Mouse (Mus musculus) heart, adult 8-10 months (tissue): ENCODE data around the gene Fbxo47. TPM values are rescaled to one million over a fixed set of nuclear protein-coding genes. Genes with fewer than 3 reads are reported as not detected.

Source experiments
- DNase-seq: peaks from one replicate; pipeline ENCODE4 v3.0.0; 2022; ENCODE audit warnings: low spot score
- total RNA-seq, 4 experiments: library from RNA; stranded (reverse); gene quantifications; 2 replicates each; pipeline ENCODE4 v1.2.4; 2022

Fbxo47 gene
- total RNA-seq, 4 experiments from 2014 or later: 0.28 to 0.56 (median 0.31) TPM

GRCm38 (mm10) chr11:97812491-97812921, 71.4 kb downstream of the Fbxo47 start:
- DNase-seq: no peak

- no peak for DNase-seq
These were observed 72.2 kb downstream of the Fbxo47 start for GRCm38 (mm10) chr11:97811569-97812362.

- no peak for DNase-seq
These were observed 73.0 kb downstream of the Fbxo47 start for GRCm38 (mm10) chr11:97810970-97811369.

- DNase-seq: no peak
These were observed 73.6 kb downstream of the Fbxo47 start for GRCm38 (mm10) chr11:97810356-97810755.

GRCm38 (mm10) chr11:97809235-97810121, 74.5 kb downstream of the Fbxo47 start:
- DNase-seq: no peak

- DNase-seq: no peak
These were observed 75.2 kb downstream of the Fbxo47 start for GRCm38 (mm10) chr11:97808621-97809234.

GRCm38 (mm10) chr11:97808093-97808492, 75.9 kb downstream of the Fbxo47 start:
- no peak for DNase-seq

- no peak for DNase-seq
These were observed 76.3 kb downstream of the Fbxo47 start for GRCm38 (mm10) chr11:97807626-97808025.

GRCm38 (mm10) chr11:97806613-97806964, 77.4 kb downstream of the Fbxo47 start:
- DNase-seq: no peak

GRCm38 (mm10) chr11:97805662-97806612, 78.0 kb downstream of the Fbxo47 start:
- no peak for DNase-seq

- DNase-seq: no peak
These were observed 78.9 kb downstream of the Fbxo47 start for GRCm38 (mm10) chr11:97804841-97805661.

- no peak for DNase-seq
These were observed 80.1 kb downstream of the Fbxo47 start for GRCm38 (mm10) chr11:97803847-97804246.

Other genes with a start within 250 kb of the Fbxo47 start
- 10 to 100 TPM; 68.8 to 84.0 (median 69.8) TPM for gene Mllt6, start 220.7 kb downstream of the Fbxo47 start, total RNA-seq
- 100 to 1,000 TPM; 133 to 158 (median 141) TPM for gene Cisd3, start 198.3 kb downstream of the Fbxo47 start, total RNA-seq
- gene Pcgf2, start 183.7 kb downstream of the Fbxo47 start, total RNA-seq: 1 to 10 TPM; 4.6 to 6.3 (median 5.3) TPM
- gene Psmb3, start 180.8 kb downstream of the Fbxo47 start, total RNA-seq: 100 to 1,000 TPM; 145 to 154 (median 150) TPM
- 10 to 100 TPM; 21.9 to 26.6 (median 25.6) TPM for gene Pip4k2b, start 139.4 kb downstream of the Fbxo47 start, total RNA-seq
- gene Cwc25, start 117.6 kb downstream of the Fbxo47 start, total RNA-seq: 1 to 10 TPM; 6.1 to 7.1 (median 6.3) TPM
- gene 1700001P01Rik, start 108.2 kb downstream of the Fbxo47 start, total RNA-seq: not detected
- gene Rpl23, start 101.7 kb downstream of the Fbxo47 start, total RNA-seq: 100 to 1,000 TPM; 425 to 610 (median 521) TPM
- gene Lasp1, start 85.2 kb downstream of the Fbxo47 start, total RNA-seq: 10 to 100 TPM; 20.1 to 32.0 (median 25.8) TPM
- 1 to 10 TPM in 1 of 4 experiments, under 1 TPM in 3; 0.22 to 1.7 (median 0.51) TPM for gene B230217C12Rik, start 43.4 kb downstream of the Fbxo47 start, total RNA-seq
- gene Plxdc1, start 102.3 kb upstream of the Fbxo47 start, total RNA-seq: 1 to 10 TPM; 2.7 to 4.5 (median 3.4) TPM
- gene Arl5c, start 112.0 kb upstream of the Fbxo47 start, total RNA-seq: under 1 TPM; 0.22 to 0.87 (median 0.45) TPM
- gene Cacnb1, start 138.9 kb upstream of the Fbxo47 start, total RNA-seq: 1 to 10 TPM; 6.2 to 8.5 (median 6.5) TPM
- 100 to 1,000 TPM; 503 to 616 (median 589) TPM for gene Rpl19, start 142.6 kb upstream of the Fbxo47 start, total RNA-seq
- under 1 TPM; 0.16 to 0.23 (median 0.19) TPM for gene Stac2, start 169.3 kb upstream of the Fbxo47 start, total RNA-seq